Mouse (Mus musculus) intestine, embryonic 14.5 days (tissue): Measurements from ENCODE around the gene Reln. TPM values are rescaled to one million over a fixed set of nuclear protein-coding genes. Genes with fewer than 3 reads are reported as not detected.

Source experiments
- ATAC-seq: fragments of 200-750 bp; cut with Nextera tagmentation; replicated peaks from 2 replicates; pipeline ENCODE4 v1.8.0; 2017; ENCODE audit warnings: low read depth, moderate number of reproducible peaks, moderate TSS enrichment, moderate library complexity; ENCODE audit not compliant: low FRiP score, low TSS enrichment
- DNase-seq: peaks from one replicate; pipeline ENCODE4 v3.0.0-alpha.2; 2018; ENCODE audit warnings: low spot score
- H3K27ac ChIP-seq: fragments of 300-500 bp; sonication (generic); 2 replicates; pipeline ENCODE4 v1.5.1; 2014; ENCODE audit warnings: low read depth, mild to moderate bottlenecking, control low read depth
- H3K27me3 ChIP-seq: fragments of 300-500 bp; sonication (generic); replicated peaks from 2 replicates; pipeline ENCODE4 v1.6.1; 2014; ENCODE audit warnings: low read length, control low read depth; ENCODE audit not compliant: control insufficient read depth, insufficient read depth
- H3K36me3 ChIP-seq: fragments of 300-500 bp; sonication (generic); 2 replicates; pipeline ENCODE4 v1.6.1; 2014; ENCODE audit warnings: low read length, control low read depth; ENCODE audit not compliant: control insufficient read depth, insufficient read depth
- H3K4me1 ChIP-seq: fragments of 300-500 bp; sonication (generic); replicated peaks from 2 replicates; pipeline ENCODE4 v1.6.1; 2014; ENCODE audit warnings: low read length, control low read depth, mixed read lengths; ENCODE audit not compliant: control insufficient read depth, insufficient read depth
- H3K4me2 ChIP-seq: fragments of 300-500 bp; sonication (generic); 2 replicates; pipeline ENCODE4 v1.6.1; 2014; ENCODE audit warnings: low read length
- H3K4me3 ChIP-seq: fragments of 300-500 bp; sonication (generic); 2 replicates; pipeline ENCODE4 v1.5.1; 2014; ENCODE audit warnings: low read depth, low read length, control low read depth, mixed read lengths
- H3K9ac ChIP-seq: fragments of 300-500 bp; sonication (generic); 2 replicates; pipeline ENCODE4 v1.6.1; 2014; ENCODE audit warnings: mild to moderate bottlenecking, low read length
- H3K9me3 ChIP-seq: fragments of 300-500 bp; sonication (generic); 2 replicates; pipeline ENCODE4 v1.6.1; 2016; ENCODE audit warnings: low read length, control low read depth; ENCODE audit not compliant: control insufficient read depth
- WGBS: fragments of 180-500 bp; shearing (Covaris S2); extraction: QIAGEN DNeasy Blood & Tissue Kit; methylation state at CpG from one replicate; pipeline ENCODE4 v1.1.7; 2014; 5-methylcytosine and 5-hydroxymethylcytosine counted together
- polyA plus RNA-seq: library from polyadenylated mRNA; unstranded; fragments of >200 nt; fragmentation: Nextera tagmentation; extraction: Ambion mirVana; gene quantifications from 2 replicates; pipeline ENCODE4 v1.2.1, GENCODE M21; 2014

The Reln gene
- polyA plus RNA-seq, 1 experiment from 2014 or later: 3.7 TPM

DNA sequence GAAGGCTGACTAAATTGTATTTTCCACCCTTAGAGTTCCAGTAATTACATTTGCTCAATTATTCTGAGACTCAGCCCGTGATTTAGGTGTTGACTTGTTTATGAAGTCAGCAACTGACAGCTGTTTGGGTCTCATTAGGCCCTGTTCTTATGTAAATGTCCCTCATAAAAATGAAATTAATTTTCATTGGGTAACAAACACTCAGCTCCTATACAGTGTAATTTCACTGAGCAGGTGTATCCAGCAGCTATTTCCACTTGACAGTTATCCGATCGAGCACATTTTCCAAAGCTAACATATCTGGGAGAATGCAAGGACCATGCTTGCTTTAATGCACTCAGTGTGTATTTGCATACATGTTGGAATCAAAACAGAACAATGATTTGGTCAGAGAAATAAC is 330.0 kb downstream of the Reln start:
- no peak for DNase-seq
- Histone ChIP-seq H3K27ac (no peak overlapping the region), H3K4me3 (no peak overlapping the region), H3K27me3 (no peaks in the 10 kb centered on the region), H3K9me3 (no peaks in the 10 kb centered on the region), H3K9ac (no peak overlapping the region), H3K36me3 (no peaks in the 10 kb centered on the region), H3K4me2 (no peak overlapping the region), H3K4me1 (no peaks in the 10 kb centered on the region)
- WGBS: 88% methylated on average over 3 of the region's 3 CpGs
- ATAC-seq: no peak

DNA sequence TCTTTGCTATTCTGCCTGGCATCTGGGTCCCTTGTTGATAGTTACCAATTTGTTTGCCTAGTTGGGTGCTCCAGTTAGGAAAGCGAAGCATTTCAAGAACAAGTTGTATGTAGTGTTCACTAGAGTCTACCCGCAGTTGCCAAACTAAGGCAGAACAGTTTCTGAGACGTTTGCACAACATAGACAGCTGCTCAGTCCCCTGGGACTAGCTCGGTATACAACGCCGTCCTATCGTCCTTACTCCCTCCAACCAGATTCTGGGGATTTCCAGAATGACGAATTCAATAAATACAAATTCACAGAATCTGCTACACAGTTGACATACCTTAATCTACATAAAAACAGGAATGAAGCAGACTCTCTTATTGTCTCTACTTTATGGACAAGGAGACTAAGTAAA is 335.4 kb downstream of the Reln start:
- no peaks in the 10 kb centered on the region for H3K9me3 ChIP-seq
- H3K27me3 ChIP-seq: no peaks in the 10 kb centered on the region
- H3K4me2 ChIP-seq: no peak overlapping the region
- H3K27ac ChIP-seq: no peak overlapping the region
- ATAC-seq (no peak), DNase-seq (no peak)
- no peak overlapping the region for H3K4me3 ChIP-seq
- H3K4me1 ChIP-seq: no peaks in the 10 kb centered on the region
- 88% methylated on average over 8 of the region's 8 CpGs for WGBS
- no peak overlapping the region for H3K9ac ChIP-seq
- no peaks in the 10 kb centered on the region for H3K36me3 ChIP-seq

DNA sequence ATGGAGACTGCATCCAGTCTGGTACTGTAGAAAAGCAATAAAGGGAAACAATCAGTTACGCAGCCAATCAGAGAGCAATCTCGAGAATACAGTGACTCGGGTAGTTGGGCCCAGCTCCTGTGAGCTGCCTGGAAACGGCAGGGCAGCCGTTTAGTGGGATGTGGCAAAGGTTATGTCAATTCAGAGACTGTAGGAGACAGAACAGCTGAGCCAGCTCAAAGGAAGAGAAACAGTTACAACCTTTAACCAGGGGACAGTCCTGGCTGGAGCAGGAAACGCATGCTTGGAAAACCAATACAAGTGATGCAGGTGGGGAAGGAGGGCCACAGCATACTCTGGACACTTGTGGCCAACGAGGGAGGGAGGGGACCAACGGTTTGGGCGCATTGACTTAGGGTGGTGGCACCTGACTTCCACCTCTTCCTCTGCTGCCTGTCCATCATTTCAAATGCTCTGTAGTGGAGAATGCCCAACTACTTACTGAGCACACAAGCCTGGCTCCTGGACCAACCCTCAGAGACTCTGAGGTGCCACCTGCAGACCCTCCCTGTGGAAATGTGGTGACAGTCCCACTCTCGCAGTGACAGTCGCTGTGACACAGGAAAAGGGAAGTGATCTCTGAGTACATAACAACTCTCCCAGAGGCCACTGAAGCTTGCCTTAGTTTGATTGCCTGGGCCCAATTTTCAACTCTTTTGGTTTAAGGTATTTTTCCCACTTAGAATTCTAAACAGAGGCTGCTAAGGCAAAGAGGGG is 337.0 kb downstream of the Reln start:
- 56% methylated on average over 11 of the region's 11 CpGs for WGBS
- no peak for DNase-seq
- Histone ChIP-seq H3K9me3 (no peaks in the 10 kb centered on the region), H3K9ac (no peak overlapping the region), H3K4me3 (no peak overlapping the region), H3K27me3 (no peaks in the 10 kb centered on the region), H3K27ac (no peak overlapping the region), H3K36me3 (no peaks in the 10 kb centered on the region), H3K4me2 (no peak overlapping the region), H3K4me1 (no peaks in the 10 kb centered on the region)
- no peak for ATAC-seq

DNA sequence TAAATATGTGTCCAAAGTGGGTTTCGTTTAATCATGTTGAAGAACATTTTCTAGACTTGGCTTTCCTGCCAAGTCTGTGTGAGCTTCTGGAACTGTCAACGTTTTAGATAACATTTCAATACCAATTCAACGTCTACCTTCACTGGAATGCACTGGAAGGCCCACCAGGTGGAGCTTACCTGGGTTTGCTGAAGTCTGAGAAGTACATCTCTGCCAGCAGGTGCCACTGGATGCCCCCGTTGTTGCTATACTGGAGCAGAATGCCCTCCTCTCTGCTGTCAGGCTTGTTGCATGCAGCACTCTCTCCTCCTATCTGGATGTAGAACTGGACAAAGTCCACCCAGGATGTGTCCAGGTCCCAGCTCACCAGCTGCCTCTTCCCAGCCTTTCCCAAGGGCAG is 340.6 kb downstream of the Reln start:
- Histone ChIP-seq H3K4me3 (no peak overlapping the region), H3K36me3 (no peaks in the 10 kb centered on the region), H3K9me3 (no peaks in the 10 kb centered on the region), H3K4me1 (no peaks in the 10 kb centered on the region), H3K27ac (no peak overlapping the region), H3K27me3 (no peaks in the 10 kb centered on the region), H3K4me2 (no peak overlapping the region), H3K9ac (no peak overlapping the region)
- ATAC-seq: no peak
- 76% methylated on average over 4 of the region's 4 CpGs for WGBS
- no peak for DNase-seq

DNA sequence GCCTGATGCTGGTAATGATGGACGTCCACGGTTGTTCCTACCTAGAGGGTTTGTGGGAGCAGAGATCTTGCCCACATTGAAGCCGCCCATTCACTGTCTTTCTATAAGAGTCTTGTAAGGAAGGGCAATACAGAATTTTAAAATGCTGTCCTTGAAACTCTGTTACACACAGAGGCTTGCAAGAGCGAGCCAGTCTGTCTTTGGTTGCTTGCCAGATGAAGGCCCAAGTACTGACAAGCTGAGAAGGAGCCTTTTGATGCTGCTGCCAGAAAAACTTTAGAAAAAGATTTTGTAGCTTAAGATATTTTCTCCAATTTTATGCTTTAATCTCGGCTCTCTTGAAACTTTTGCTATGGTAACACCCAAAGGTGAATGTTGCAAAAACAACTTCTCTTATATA is 356.8 kb downstream of the Reln start:
- 88% methylated on average over 5 of the region's 5 CpGs for WGBS
- no peak for DNase-seq

DNA sequence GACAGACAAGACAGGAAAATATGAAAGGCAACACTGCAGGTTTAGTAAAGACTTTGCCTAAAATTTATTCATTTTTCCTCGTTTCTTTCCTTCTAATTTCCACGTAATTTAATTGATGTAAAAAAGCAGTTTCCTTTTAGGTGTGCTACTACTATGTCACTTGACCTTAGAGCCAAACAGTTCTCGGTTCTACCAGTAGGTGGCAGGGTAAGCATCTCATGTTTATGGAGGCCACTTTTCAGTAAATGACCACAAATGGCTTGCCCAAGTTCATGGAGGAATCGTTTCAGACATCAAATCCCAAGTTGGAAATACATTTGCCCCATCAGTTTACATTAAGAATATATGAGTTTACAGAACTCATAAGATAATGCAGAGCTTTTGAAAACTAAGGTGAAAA is 358.2 kb downstream of the Reln start:
- no peak for ATAC-seq
- H3K4me3 ChIP-seq: no peak overlapping the region
- no peak overlapping the region for H3K27ac ChIP-seq
- H3K4me1 ChIP-seq: no peaks in the 10 kb centered on the region
- H3K9me3 ChIP-seq: no peaks in the 10 kb centered on the region
- no peak for DNase-seq
- no peak overlapping the region for H3K4me2 ChIP-seq
- 57% methylated on average over 4 of the region's 4 CpGs for WGBS
- no peaks in the 10 kb centered on the region for H3K36me3 ChIP-seq
- no peak overlapping the region for H3K9ac ChIP-seq
- no peaks in the 10 kb centered on the region for H3K27me3 ChIP-seq

More for the DNA sequence above, 356.8 kb downstream of the Reln start:
- Histone ChIP-seq H3K27me3 (no peaks in the 10 kb centered on the region), H3K36me3 (no peaks in the 10 kb centered on the region), H3K9ac (no peak overlapping the region), H3K27ac (no peak overlapping the region), H3K4me3 (no peak overlapping the region), H3K9me3 (no peaks in the 10 kb centered on the region), H3K4me1 (no peaks in the 10 kb centered on the region), H3K4me2 (no peak overlapping the region)
- ATAC-seq: no peak

DNA sequence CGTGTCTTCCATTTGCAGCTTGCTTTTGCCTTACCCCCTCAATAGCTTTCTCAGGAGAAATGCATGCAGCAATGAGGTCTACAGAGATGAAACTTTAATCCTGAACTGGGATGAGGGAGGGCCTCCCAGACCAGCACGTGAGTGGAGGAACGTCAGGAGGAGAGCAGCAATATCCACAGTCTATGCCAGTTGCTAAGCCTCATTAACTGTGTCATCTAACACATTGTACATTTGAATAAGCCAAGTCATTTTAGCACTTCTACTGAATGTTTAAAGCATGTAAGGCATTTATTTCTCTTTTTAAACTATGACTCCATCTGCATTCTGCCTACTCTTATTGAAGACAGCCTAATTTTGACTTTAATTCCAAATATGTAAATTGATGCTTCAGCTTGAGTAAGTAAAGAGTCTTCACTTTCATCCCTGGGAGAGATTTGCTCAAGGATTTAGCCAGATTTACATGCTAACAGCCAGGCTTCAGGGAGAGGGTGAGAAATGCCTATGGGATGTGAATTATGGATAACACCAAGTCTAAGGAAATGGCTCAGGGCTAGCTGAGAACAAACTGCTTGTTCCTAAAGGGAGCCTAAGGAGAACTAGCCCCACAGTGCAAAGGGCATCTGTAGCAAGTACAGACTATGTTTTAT is 361.4 kb downstream of the Reln start:
- WGBS: 80% methylated on average over 3 of the region's 3 CpGs
- Histone ChIP-seq H3K9ac (no peak overlapping the region), H3K4me3 (no peak overlapping the region), H3K27ac (no peak overlapping the region), H3K4me1 (no peaks in the 10 kb centered on the region), H3K9me3 (no peaks in the 10 kb centered on the region), H3K36me3 (no peaks in the 10 kb centered on the region), H3K27me3 (no peaks in the 10 kb centered on the region), H3K4me2 (no peak overlapping the region)
- ATAC-seq (no peak), DNase-seq (no peak)

DNA sequence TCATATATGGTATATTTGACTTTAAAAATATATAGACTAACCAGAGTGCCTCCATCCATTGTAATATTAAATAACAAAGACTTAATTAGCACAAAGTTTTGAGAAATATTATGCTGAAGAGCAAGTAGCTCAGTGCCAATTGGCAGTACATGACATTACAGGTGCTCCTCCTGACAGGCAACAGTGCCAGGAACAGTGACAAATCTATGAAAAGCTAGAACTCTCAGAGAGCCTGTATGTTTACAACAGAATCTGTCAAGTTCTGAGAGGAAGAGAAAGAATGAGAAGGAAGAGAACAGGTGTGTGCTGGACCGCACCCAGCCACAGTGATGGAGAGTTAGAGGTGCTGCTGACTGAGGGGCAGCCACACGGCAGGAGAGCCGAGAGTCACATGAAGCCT is 363.3 kb downstream of the Reln start:
- H3K9ac ChIP-seq: no peak overlapping the region
- H3K4me3 ChIP-seq: no peak overlapping the region
- H3K27ac ChIP-seq: no peak overlapping the region
- WGBS: 80% methylated on average over 3 of the region's 3 CpGs
- no peak for ATAC-seq
- H3K36me3 ChIP-seq: no peaks in the 10 kb centered on the region
- no peak for DNase-seq
- no peak overlapping the region for H3K4me2 ChIP-seq
- no peaks in the 10 kb centered on the region for H3K9me3 ChIP-seq
- no peaks in the 10 kb centered on the region for H3K27me3 ChIP-seq
- H3K4me1 ChIP-seq: no peaks in the 10 kb centered on the region

DNA sequence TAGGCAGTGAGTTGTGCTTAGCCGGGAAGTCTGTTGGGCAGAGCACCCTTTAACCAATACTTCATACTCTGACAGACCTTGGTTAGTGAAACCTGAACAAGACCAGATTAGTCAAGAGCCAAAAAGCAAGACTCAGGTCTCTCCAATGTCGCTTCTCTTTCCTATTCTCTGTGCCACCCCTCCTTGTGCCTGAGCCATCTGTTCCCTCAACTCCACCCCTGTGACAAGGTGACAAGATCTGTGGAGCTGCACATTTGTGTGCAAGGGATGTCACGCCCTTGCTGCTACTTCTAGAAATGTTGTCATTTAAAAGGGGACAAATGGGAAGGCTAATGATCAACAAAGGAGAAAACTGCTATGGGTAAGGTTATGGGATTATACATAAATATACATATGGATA is 364.0 kb downstream of the Reln start:
- H3K27ac ChIP-seq: no peak overlapping the region
- no peaks in the 10 kb centered on the region for H3K4me1 ChIP-seq
- WGBS: 80% methylated on average over 3 of the region's 3 CpGs
- H3K9ac ChIP-seq: no peak overlapping the region
- H3K4me3 ChIP-seq: no peak overlapping the region
- no peak overlapping the region for H3K4me2 ChIP-seq
- DNase-seq (no peak), ATAC-seq (no peak)
- H3K36me3 ChIP-seq: no peaks in the 10 kb centered on the region
- no peaks in the 10 kb centered on the region for H3K27me3 ChIP-seq
- no peaks in the 10 kb centered on the region for H3K9me3 ChIP-seq
